Mouse (Mus musculus) heart, embryonic 11.5 days (tissue): ENCODE data around the gene Col27a1. TPM values are rescaled to one million over a fixed set of nuclear protein-coding genes. Genes with fewer than 3 reads are reported as not detected.

Source experiments
- ATAC-seq: fragments of 200-750 bp; cut with Nextera tagmentation; replicated peaks from 2 replicates; pipeline ENCODE4 v1.8.0; 2017; ENCODE audit warnings: moderate library complexity; ENCODE audit not compliant: insufficient number of reproducible peaks, low FRiP score, low TSS enrichment
- H3K27ac ChIP-seq: fragments of 300-500 bp; sonication (generic); 2 replicates; pipeline ENCODE4 v1.5.1; 2014; ENCODE audit warnings: mild to moderate bottlenecking, low read depth, low read length
- H3K27me3 ChIP-seq: fragments of 300-500 bp; sonication (generic); 2 replicates; pipeline ENCODE4 v1.6.1; 2014; ENCODE audit warnings: mild to moderate bottlenecking, low read length, mixed read lengths; ENCODE audit not compliant: control insufficient read depth, insufficient read depth
- H3K36me3 ChIP-seq: fragments of 300-500 bp; sonication (generic); 2 replicates; pipeline ENCODE4 v1.6.1; 2014; ENCODE audit warnings: mild to moderate bottlenecking, low read length, moderate library complexity, mixed read lengths; ENCODE audit not compliant: control insufficient read depth, insufficient read depth
- H3K4me1 ChIP-seq: fragments of 300-500 bp; sonication (generic); 2 replicates; pipeline ENCODE4 v1.6.1; 2014; ENCODE audit warnings: low read length; ENCODE audit not compliant: control insufficient read depth, insufficient read depth
- H3K4me2 ChIP-seq: fragments of 300-500 bp; sonication (generic); 2 replicates; pipeline ENCODE4 v1.6.1; 2014; ENCODE audit warnings: mild to moderate bottlenecking, moderate library complexity
- H3K4me3 ChIP-seq: fragments of 300-500 bp; sonication (generic); 2 replicates; pipeline ENCODE4 v1.5.1; 2014; ENCODE audit warnings: low read depth, low read length
- H3K9ac ChIP-seq: fragments of 300-500 bp; sonication (generic); 2 replicates; pipeline ENCODE4 v1.6.1; 2014; ENCODE audit warnings: mild to moderate bottlenecking, low read depth, low read length, moderate library complexity
- H3K9me3 ChIP-seq: fragments of 300-500 bp; sonication (generic); replicated peaks from 2 replicates; pipeline ENCODE4 v1.6.1; 2016; ENCODE audit warnings: low read length; ENCODE audit not compliant: control insufficient read depth
- WGBS: fragments of 180-500 bp; shearing (Covaris S2); extraction: QIAGEN DNeasy Blood & Tissue Kit; methylation state at CpG from one replicate; pipeline ENCODE4 v1.1.7; 2014; ENCODE audit not compliant: insufficient replicate concordance; 5-methylcytosine and 5-hydroxymethylcytosine counted together
- microRNA counts: library from miRNA; unstranded; fragments of <30 nt; microRNA quantifications from one replicate; lab custom pipeline; 2015
- microRNA-seq: library from miRNA; unstranded; fragments of <30 nt; microRNA quantifications from one replicate; pipeline ENCODE4, GENCODE M21; 2016; ENCODE audit warnings: borderline number of aligned reads
- polyA plus RNA-seq: library from polyadenylated mRNA; unstranded; fragments of >200 nt; fragmentation: Nextera tagmentation; extraction: Ambion mirVana; gene quantifications from 2 replicates; pipeline ENCODE4 v1.2.1, GENCODE M21; 2014

Gene Col27a1
- polyA plus RNA-seq, 1 experiment from 2014 or later: 3.4 TPM

DNA sequence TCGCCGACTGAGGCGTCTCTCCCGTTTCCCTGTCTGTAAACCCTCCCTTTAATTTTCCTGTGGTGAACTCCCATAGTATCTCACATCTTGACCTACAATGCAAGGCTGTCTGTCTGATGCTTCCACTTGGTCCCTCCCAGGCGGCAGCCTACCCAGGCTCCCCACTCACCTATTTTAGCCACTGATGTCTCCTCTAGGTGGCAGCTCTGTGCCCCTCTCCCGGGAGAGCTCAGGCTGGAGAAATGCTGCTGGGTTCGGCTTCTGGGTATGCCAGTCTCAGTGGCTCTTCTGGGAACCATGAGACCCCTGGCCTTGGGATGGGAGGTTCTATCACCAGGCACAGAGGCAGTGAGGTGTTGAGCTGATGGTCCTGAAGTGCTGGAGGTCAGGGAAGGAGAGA is 163.7 kb downstream of the Col27a1 start:
- H3K9me3 ChIP-seq: no peaks in the 10 kb centered on the region
- H3K4me3 ChIP-seq: no peak overlapping the region
- no peak overlapping the region for H3K27ac ChIP-seq
- no peak overlapping the region for H3K9ac ChIP-seq
- ATAC-seq: no peak
- H3K36me3 ChIP-seq: peaks cover 8% of the 10 kb centered on the region
- whole genome bisulfite sequencing: 67% methylated on average over 7 of the region's 7 CpGs
- H3K4me1 ChIP-seq: no peaks in the 10 kb centered on the region
- no peaks in the 10 kb centered on the region for H3K27me3 ChIP-seq
- H3K4me2 ChIP-seq: no peak overlapping the region

DNA sequence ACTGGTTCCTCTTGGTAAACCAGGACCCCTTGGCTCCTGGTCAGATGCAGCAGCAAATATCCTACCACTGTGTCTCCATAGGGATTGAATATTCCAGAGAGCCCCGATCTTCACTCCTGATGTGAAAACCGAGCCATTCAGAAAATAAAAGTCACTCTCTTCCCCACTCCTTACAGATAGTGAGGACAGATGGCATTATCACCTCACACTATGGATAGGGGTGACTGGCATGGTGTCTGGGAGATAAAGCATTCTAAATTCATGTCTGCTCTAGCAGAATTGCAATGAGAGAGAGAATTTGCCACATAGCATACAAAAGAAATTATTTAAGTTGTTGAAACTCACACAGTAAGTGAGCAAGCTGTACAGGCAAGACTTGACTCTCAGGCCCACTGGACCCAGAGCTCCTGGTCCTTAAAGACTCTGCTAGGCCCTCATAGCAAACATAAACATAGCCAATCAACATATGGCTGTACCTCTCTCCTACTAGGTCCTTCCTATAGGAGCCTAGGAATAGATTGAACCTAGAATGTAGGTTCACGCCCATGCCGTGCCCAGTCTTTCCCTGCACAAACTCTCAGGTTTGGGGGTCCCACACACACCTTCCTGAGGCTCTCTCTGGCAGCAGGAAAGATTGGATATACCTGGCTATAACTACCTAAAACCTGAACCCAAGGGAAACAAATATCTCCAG is 169.0 kb downstream of the Col27a1 start:
- no peak overlapping the region for H3K4me3 ChIP-seq
- no peaks in the 10 kb centered on the region for H3K9me3 ChIP-seq
- no peaks in the 10 kb centered on the region for H3K27me3 ChIP-seq
- no peak overlapping the region for H3K9ac ChIP-seq
- ATAC-seq: no peak
- no peak overlapping the region for H3K4me2 ChIP-seq
- no peaks in the 10 kb centered on the region for H3K4me1 ChIP-seq
- no peak overlapping the region for H3K27ac ChIP-seq
- 74% methylated on average over 4 of the region's 4 CpGs for WGBS
- peaks cover 8% of the 10 kb centered on the region for H3K36me3 ChIP-seq

DNA sequence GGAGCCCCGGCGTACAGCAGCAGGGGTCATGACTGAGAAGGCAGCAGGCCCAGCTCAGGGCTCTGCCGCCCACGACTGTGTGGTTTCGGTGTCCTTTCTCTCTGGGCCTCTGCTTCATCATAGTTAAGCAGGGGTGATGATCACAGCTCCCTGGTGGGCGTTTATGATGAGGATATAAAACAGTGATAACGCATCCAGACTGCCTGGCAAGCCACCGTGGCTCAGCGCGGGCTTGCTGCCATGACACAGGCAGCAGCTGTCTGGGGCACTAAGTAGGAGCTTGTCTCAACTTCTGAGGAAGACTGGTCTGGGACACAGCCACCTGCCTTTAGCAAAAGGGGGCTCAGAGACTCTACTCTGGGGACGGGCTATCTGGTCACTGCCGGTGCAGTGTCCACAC is 169.7 kb downstream of the Col27a1 start:
- 78% methylated on average over 12 of the region's 12 CpGs for WGBS
- no peaks in the 10 kb centered on the region for H3K9me3 ChIP-seq
- no peak overlapping the region for H3K9ac ChIP-seq
- no peak for ATAC-seq
- no peaks in the 10 kb centered on the region for H3K27me3 ChIP-seq
- no peak overlapping the region for H3K4me2 ChIP-seq
- H3K36me3 ChIP-seq: peaks cover 8% of the 10 kb centered on the region
- no peak overlapping the region for H3K27ac ChIP-seq
- no peak overlapping the region for H3K4me3 ChIP-seq
- H3K4me1 ChIP-seq: no peaks in the 10 kb centered on the region

GRCm38 (mm10) chr4:63384262-63384661 is 170.5 kb downstream of the Col27a1 start:
- Histone ChIP-seq H3K9me3 (no peaks in the 10 kb centered on the region), H3K4me1 (no peaks in the 10 kb centered on the region), H3K4me3 (no peak overlapping the region), H3K27ac (no peak overlapping the region), H3K36me3 (peaks cover 5% of the 10 kb centered on the region), H3K27me3 (no peaks in the 10 kb centered on the region), H3K9ac (no peak overlapping the region), H3K4me2 (no peak overlapping the region)
- no peak for ATAC-seq
- 87% methylated on average over 4 of the region's 4 CpGs for WGBS

MicroRNAs within 50 kb of the gene (microRNA counts, 519-probe panel; counts per million panel counts)
- 32.2 counts per million for microRNA mmu-miR-455 (lab: Ali Mortazavi, UCI)

Small RNA genes lying within 50 kb of the gene (microRNA-seq; reads per million reads assigned to microRNA genes)
- gene Mir455: 620 reads per million, percentile 82 among the genes with 10 or more reads in this experiment

Other genes starting within 250 kb of the Col27a1 start
- 11.6 and 12.3 TPM in 2 replicates for gene Zfp618, start 248.4 kb upstream of the Col27a1 start, polyA plus RNA-seq
- 2.4 and 11.6 TPM in 2 replicates for gene Ambp, start 59.2 kb upstream of the Col27a1 start, polyA plus RNA-seq
- gene Kif12, start 41.9 kb upstream of the Col27a1 start, polyA plus RNA-seq: 0.11 TPM in 1 of 2 replicates, not detected in the other
- not detected in 2 replicates for gene Orm1, start 130.6 kb downstream of the Col27a1 start, polyA plus RNA-seq
- gene Orm3, start 142.2 kb downstream of the Col27a1 start, polyA plus RNA-seq: not detected in 2 replicates
- gene Orm2, start 148.4 kb downstream of the Col27a1 start, polyA plus RNA-seq: not detected in 2 replicates
- gene Akna, start 189.3 kb downstream of the Col27a1 start, polyA plus RNA-seq: 3.1 and 3.2 TPM in 2 replicates